ENCODE assay signal across 8 mouse cellular contexts in the genomic region with DNA sequence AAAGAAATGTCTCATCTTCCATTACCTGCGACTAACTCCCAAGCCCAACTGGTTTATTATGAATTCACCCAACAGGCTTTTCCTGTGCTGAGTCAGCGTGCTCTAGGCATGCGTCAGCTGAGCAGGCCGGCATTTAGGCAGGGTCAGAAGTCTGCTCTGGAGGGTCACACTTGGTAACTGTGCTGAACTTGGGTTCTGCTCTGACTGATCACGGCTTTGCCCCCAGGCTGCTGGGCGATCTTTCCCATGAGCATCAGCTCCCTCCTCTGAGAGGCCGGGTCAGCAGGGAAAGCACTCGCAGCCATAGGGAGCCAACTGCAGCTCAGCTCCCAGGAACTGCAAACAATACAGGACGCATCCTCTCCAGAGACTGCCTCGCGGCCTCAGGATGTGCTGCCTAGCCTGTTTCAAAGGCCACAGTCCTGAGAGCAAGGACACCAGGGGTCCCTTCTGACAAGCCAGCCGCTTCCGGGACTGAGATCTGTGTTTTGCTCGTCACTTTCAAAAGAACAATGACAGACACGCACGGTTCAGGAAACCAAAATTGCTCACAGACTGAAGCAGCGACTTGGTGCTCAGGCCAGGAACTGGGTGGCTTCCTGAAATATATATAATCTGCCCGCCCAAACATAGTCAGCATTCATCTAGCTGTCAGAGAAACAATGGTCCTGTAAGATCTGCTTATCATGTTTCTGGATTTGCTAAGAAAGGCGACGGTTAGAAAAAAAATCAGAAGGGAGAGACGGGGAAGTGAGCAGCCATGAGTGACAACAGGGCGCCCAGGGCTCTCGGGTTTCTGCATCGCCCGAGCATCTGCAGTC. TPM values are rescaled to one million over a fixed set of nuclear protein-coding genes. Genes with fewer than 3 reads are reported as not detected.
A peak's percentile ranks its signal among the peaks of the same experiment; 100 is the strongest.
DNase-seq lines count a peak whose midpoint lies in the region; ATAC-seq and TF ChIP-seq lines count a peak whose summit lies in the region.

No protein-coding gene starts in this region.

- H3K4me2 ChIP-seq in heart, embryonic 11.5 days = peak overlapping the region; percentile 17

- peak overlapping the region; percentile 56 for H3K9ac ChIP-seq in heart, embryonic 11.5 days (ENCODE audit: low read depth, low read length)

- H3K4me1 ChIP-seq in heart, embryonic 11.5 days (ENCODE audit: control insufficient read depth, insufficient read depth, low read length) = peaks cover 42% of the 10 kb centered on the region
- H3K4me1 ChIP-seq in thymus, adult 2 months (replicated peaks; ENCODE audit: control insufficient read depth, insufficient read depth, low read length) = peaks cover 49% of the 10 kb centered on the region

- DNase-seq in CD8-positive naive resting alpha-beta T cell, adult 2 months (ENCODE audit: low read depth in 2 of 2, low spot score in 2 of 2) = peak; percentile 55 to 62
- DNase-seq in brain, embryonic 14.5 days (ENCODE audit: low read depth) = peak; percentile 45
- DNase-seq in kidney, postnatal 10 days = peak; percentile 65
- DNase-seq in lung, postnatal 4 days = peak; percentile 71 to 83
- DNase-seq in thymus, adult 2 months = peak; percentile 61
- DNase-seq in layer of hippocampus, adult 8-10 months (ENCODE audit: low spot score in 2 of 2) = no peak
- no peak for DNase-seq in right cerebral cortex, postnatal 4 days

- WGBS in heart, embryonic 11.5 days (ENCODE audit: insufficient replicate concordance) = 42% methylated on average over 25 of the region's 25 CpGs
- 8% methylated on average over 25 of the region's 25 CpGs for WGBS in thymus, adult 2 months

- H3K4me3 ChIP-seq in heart, embryonic 11.5 days (ENCODE audit: low read depth, low read length) = no peak overlapping the region
- H3K4me3 ChIP-seq in thymus, adult 2 months (ENCODE audit: control insufficient read depth, insufficient read depth, low read length) = peak overlapping the region; percentile 43

- no peaks in the 10 kb centered on the region for H3K27me3 ChIP-seq in heart, embryonic 11.5 days (ENCODE audit: control insufficient read depth, insufficient read depth, low read length)
- no peaks in the 10 kb centered on the region for H3K27me3 ChIP-seq in thymus, adult 2 months (ENCODE audit: control insufficient read depth, insufficient read depth, low read length)

- 0 out of 2 replicates have a peak, but pooled peaks cover 3% of the 10 kb centered on the region for H3K36me3 ChIP-seq in heart, embryonic 11.5 days (ENCODE audit: control insufficient read depth, insufficient read depth, low read length)
- no peaks in the 10 kb centered on the region for H3K36me3 ChIP-seq in thymus, adult 2 months (ENCODE audit: control insufficient read depth, insufficient read depth, low read length)

- H3K27ac ChIP-seq in heart, embryonic 11.5 days (ENCODE audit: low read depth, low read length) = peak overlapping the region; percentile 88
- peak overlapping the region; percentile 93 for H3K27ac ChIP-seq in thymus, adult 2 months (ENCODE audit: control insufficient read depth, insufficient read depth, low read length)

- ATAC-seq in heart, embryonic 11.5 days (replicated peaks; ENCODE audit: insufficient number of reproducible peaks, low FRiP score, low TSS enrichment) = no peak

- TF ChIP-seq CTCF in brain, embryonic 14.5 days (IDR thresholded peaks at IDR 0.05; ENCODE audit: borderline replicate concordance, extremely low read depth, insufficient read depth, insufficient read length) = no peak
- TF ChIP-seq CTCF in thymus, adult 2 months (IDR thresholded peaks at IDR 0.05; ENCODE audit: borderline replicate concordance, control insufficient read depth, extremely low read depth, insufficient read depth, low read length, poor library complexity) = no peak

- H3K9me3 ChIP-seq in heart, embryonic 11.5 days (replicated peaks; ENCODE audit: control insufficient read depth, low read length) = no peaks in the 10 kb centered on the region

- TF ChIP-seq POLR2A in brain, embryonic 14.5 days (IDR thresholded peaks at IDR 0.05; ENCODE audit: borderline replicate concordance, extremely low read depth, insufficient read depth, insufficient read length, poor library complexity, severe bottlenecking) = no peak
- TF ChIP-seq POLR2A in thymus, adult 2 months (IDR thresholded peaks at IDR 0.05; ENCODE audit: control insufficient read depth, extremely low read depth, insufficient read depth, low read length, poor library complexity) = peak; percentile 39; the same call in 1 of the 2 replicates

RNA-seq across cellular contexts. Expression of a gene that starts 26.6 kb away (rescaled TPM):
- 23.9 and 24.8 TPM in 2 replicates for polyA plus RNA-seq in brain, embryonic 14.5 days (2012; rRNA removed)
- 40.0 and 41.6 TPM in 2 replicates for polyA plus RNA-seq in heart, embryonic 11.5 days (2014; fragmentation: Nextera tagmentation; extraction: Ambion mirVana)
- polyA plus RNA-seq in thymus, adult 2 months (2012; rRNA removed) = 24.2 and 24.8 TPM in 2 replicates
- 10 to 100 TPM; 19.9 to 29.8 (median 23.6) TPM for total RNA-seq in layer of hippocampus, adult 8-10 months (2022)

RNA-seq across cellular contexts. Expression of a gene that starts 46.5 kb away (rescaled TPM):
- polyA plus RNA-seq in brain, embryonic 14.5 days (2012; rRNA removed) = 10.1 and 14.5 TPM in 2 replicates
- 6.9 and 10.1 TPM in 2 replicates for polyA plus RNA-seq in heart, embryonic 11.5 days (2014; fragmentation: Nextera tagmentation; extraction: Ambion mirVana)
- polyA plus RNA-seq in thymus, adult 2 months (2012; rRNA removed) = 19.4 and 21.0 TPM in 2 replicates
- 10 to 100 TPM; 31.8 to 34.5 (median 32.9) TPM for total RNA-seq in layer of hippocampus, adult 8-10 months (2022)

Comparison
In these comparisons a context has a peak if more than half of its experiments do, and no peak if none do; other contexts are left out.
1. DNase-seq: peak in CD8-positive naive resting alpha-beta T cell, adult 2 months (2 of 2), brain, embryonic 14.5 days (single experiment), kidney, postnatal 10 days (single experiment), lung, postnatal 4 days (2 of 2) and thymus, adult 2 months (single experiment); none in layer of hippocampus, adult 8-10 months (0 of 2) and right cerebral cortex, postnatal 4 days (single experiment).